Comparison of ENCODE assay signal across 43 mouse cellular contexts in genomic region chr7:142211559-142211958, GRCm38 (mm10). TPM values are rescaled to one million over a fixed set of nuclear protein-coding genes. Genes with fewer than 3 reads are reported as not detected.
"Had no signal": no experiment of that assay in that cellular context is flagged by ENCODE, and none has a peak within 500 bp of the region (broad histone marks: within the 10 kb centered on the region; RNA-seq: fewer than 3 reads in every experiment).

TSS of gene Gm7579 (plus strand) at chr7:142211859.

- H3K27ac ChIP-seq: heart, embryonic 13.5 days; heart, embryonic 15.5 days; hindbrain, embryonic 10.5 days; hindbrain, embryonic 12.5 days; hindbrain, embryonic 13.5 days; hindbrain, embryonic 14.5 days; hindbrain, embryonic 15.5 days; hindbrain, postnatal 0 days; intestine, embryonic 15.5 days; kidney, embryonic 15.5 days; kidney, postnatal 0 days; layer of hippocampus, adult 2 months; left cerebral cortex, adult 2 months had no signal

- H3K4me1 ChIP-seq: heart, embryonic 12.5 days; heart, embryonic 13.5 days; heart, embryonic 15.5 days; hindbrain, embryonic 10.5 days; hindbrain, embryonic 12.5 days; hindbrain, embryonic 13.5 days; hindbrain, embryonic 15.5 days; intestine, embryonic 15.5 days; kidney, embryonic 15.5 days had no signal

- DNase-seq: heart, postnatal 10 days; heart, postnatal 14 days; heart, postnatal 36 days; heart, postnatal 4 days; kidney, adult 11 months; kidney, adult 18-20 months; kidney, adult 2 months; kidney, adult 8-10 months; kidney, adult 9 months; kidney, postnatal 10 days; kidney, postnatal 14 days; kidney, postnatal 25 days; kidney, postnatal 36 days; kidney, postnatal 4 days; layer of hippocampus, adult 9-11 months; layer of hippocampus, postnatal 36 days had no signal

- H3K9me3 ChIP-seq: heart, embryonic 12.5 days; heart, embryonic 13.5 days; heart, embryonic 15.5 days; hindbrain, embryonic 10.5 days; hindbrain, embryonic 12.5 days; hindbrain, embryonic 13.5 days; hindbrain, embryonic 15.5 days; intestine, embryonic 15.5 days; kidney, embryonic 15.5 days had no signal

- H3K4me3 ChIP-seq: heart, embryonic 12.5 days; heart, embryonic 13.5 days; heart, embryonic 15.5 days; hindbrain, embryonic 10.5 days; hindbrain, embryonic 12.5 days; hindbrain, embryonic 13.5 days; hindbrain, embryonic 15.5 days; intestine, embryonic 15.5 days; kidney, embryonic 15.5 days; layer of hippocampus, adult 2 months; left cerebral cortex, adult 2 months had no signal

- H3K36me3 ChIP-seq: heart, embryonic 12.5 days; heart, embryonic 13.5 days; heart, embryonic 15.5 days; hindbrain, embryonic 10.5 days; hindbrain, embryonic 12.5 days; hindbrain, embryonic 13.5 days; hindbrain, embryonic 15.5 days; intestine, embryonic 15.5 days; kidney, embryonic 15.5 days had no signal

- H3K27me3 ChIP-seq: heart, embryonic 15.5 days; hindbrain, embryonic 12.5 days; hindbrain, embryonic 13.5 days; hindbrain, embryonic 15.5 days; intestine, embryonic 15.5 days; kidney, embryonic 15.5 days had no signal

RNA-seq across cellular contexts. Expression of gene Gm7579, which starts in this region (rescaled TPM):
- polyA plus RNA-seq: heart, embryonic 11.5 days; heart, embryonic 12.5 days; heart, embryonic 13.5 days; heart, embryonic 14.5 days; heart, embryonic 15.5 days; heart, embryonic 16.5 days; heart, postnatal 0 days; hindbrain, embryonic 10.5 days; hindbrain, embryonic 11.5 days; hindbrain, embryonic 12.5 days; hindbrain, embryonic 13.5 days; hindbrain, embryonic 14.5 days; hindbrain, embryonic 15.5 days; hindbrain, embryonic 16.5 days; hindbrain, postnatal 0 days; inflammation-experienced regulatory T-cells, adult 6 months; intestine, embryonic 14.5 days; intestine, embryonic 15.5 days; intestine, embryonic 16.5 days; intestine, postnatal 0 days; kidney, adult 2 months; kidney, embryonic 14.5 days; kidney, embryonic 15.5 days; kidney, embryonic 16.5 days; kidney, postnatal 0 days; large intestine, adult 2 months had no signal
